Mouse (Mus musculus): Measurements from ENCODE around the gene Cmya5. TPM values are rescaled to one million over a fixed set of nuclear protein-coding genes. Genes with fewer than 3 reads are reported as not detected.

Gene Cmya5
- polyA plus RNA-seq, 1 experiment from 2014 or later, result 0.14 TPM

GRCm38 (mm10) chr13:93002456-93002855, 142.1 kb downstream of the Cmya5 start:
- H3K9me3 ChIP-seq (ENCODE audit: control insufficient read depth, low read length), result no peaks in the 10 kb centered on the region
- ATAC-seq (ENCODE audit: low FRiP score) (no peak), DNase-seq (ENCODE audit: low spot score) (no peak)
- no peak overlapping the region for H3K4me2 ChIP-seq (replicated peaks; ENCODE audit: low read depth, low read length)
- no peaks in the 10 kb centered on the region for H3K36me3 ChIP-seq (ENCODE audit: control insufficient read depth, insufficient read depth, low read length)
- no peak overlapping the region for H3K9ac ChIP-seq (ENCODE audit: low read depth, low read length)
- H3K4me3 ChIP-seq (ENCODE audit: low read depth, low read length), result no peak overlapping the region
- H3K27me3 ChIP-seq (ENCODE audit: control insufficient read depth, insufficient read depth, low read length), result no peaks in the 10 kb centered on the region
- H3K4me1 ChIP-seq (replicated peaks; ENCODE audit: control insufficient read depth, insufficient read depth, low read length), result no peaks in the 10 kb centered on the region
- no peak overlapping the region for H3K27ac ChIP-seq (ENCODE audit: low read depth, low read length)
- 59% methylated on average over 2 of the region's 2 CpGs for WGBS

GRCm38 (mm10) chr13:93000640-93001351, 143.7 kb downstream of the Cmya5 start:
- no peak overlapping the region for H3K4me2 ChIP-seq (replicated peaks; ENCODE audit: low read depth, low read length)
- no peaks in the 10 kb centered on the region for H3K4me1 ChIP-seq (replicated peaks; ENCODE audit: control insufficient read depth, insufficient read depth, low read length)
- H3K9me3 ChIP-seq (ENCODE audit: control insufficient read depth, low read length), result no peaks in the 10 kb centered on the region
- ATAC-seq (ENCODE audit: low FRiP score) (no peak), DNase-seq (ENCODE audit: low spot score) (no peak)
- H3K9ac ChIP-seq (ENCODE audit: low read depth, low read length), result no peak overlapping the region
- H3K36me3 ChIP-seq (ENCODE audit: control insufficient read depth, insufficient read depth, low read length), result no peaks in the 10 kb centered on the region
- H3K27me3 ChIP-seq (ENCODE audit: control insufficient read depth, insufficient read depth, low read length), result no peaks in the 10 kb centered on the region
- H3K4me3 ChIP-seq (ENCODE audit: low read depth, low read length), result no peak overlapping the region
- WGBS, result 79% methylated on average over 12 of the region's 12 CpGs
- H3K27ac ChIP-seq (ENCODE audit: low read depth, low read length), result no peak overlapping the region

- Histone ChIP-seq H3K4me1 (replicated peaks; ENCODE audit: control insufficient read depth, insufficient read depth, low read length) (no peaks in the 10 kb centered on the region), H3K9ac (ENCODE audit: low read depth, low read length) (no peak overlapping the region), H3K27ac (ENCODE audit: low read depth, low read length) (no peak overlapping the region), H3K4me2 (replicated peaks; ENCODE audit: low read depth, low read length) (no peak overlapping the region), H3K27me3 (ENCODE audit: control insufficient read depth, insufficient read depth, low read length) (no peaks in the 10 kb centered on the region), H3K4me3 (ENCODE audit: low read depth, low read length) (no peak overlapping the region), H3K9me3 (ENCODE audit: control insufficient read depth, low read length) (no peaks in the 10 kb centered on the region), H3K36me3 (ENCODE audit: control insufficient read depth, insufficient read depth, low read length) (no peaks in the 10 kb centered on the region)
- no peak for DNase-seq (ENCODE audit: low spot score)
- WGBS, result 86% methylated on average over 9 of the region's 9 CpGs
- no peak for ATAC-seq (ENCODE audit: low FRiP score)
Measured at GRCm38 (mm10) chr13:92999860-93000259, 144.7 kb downstream of the Cmya5 start.

- ATAC-seq (ENCODE audit: low FRiP score) (no peak), DNase-seq (ENCODE audit: low spot score) (no peak)
- no peak overlapping the region for H3K4me2 ChIP-seq (replicated peaks; ENCODE audit: low read depth, low read length)
- H3K4me3 ChIP-seq (ENCODE audit: low read depth, low read length), result no peak overlapping the region
- no peaks in the 10 kb centered on the region for H3K27me3 ChIP-seq (ENCODE audit: control insufficient read depth, insufficient read depth, low read length)
- no peak overlapping the region for H3K9ac ChIP-seq (ENCODE audit: low read depth, low read length)
- H3K4me1 ChIP-seq (replicated peaks; ENCODE audit: control insufficient read depth, insufficient read depth, low read length), result no peaks in the 10 kb centered on the region
- H3K9me3 ChIP-seq (ENCODE audit: control insufficient read depth, low read length), result no peaks in the 10 kb centered on the region
- H3K27ac ChIP-seq (ENCODE audit: low read depth, low read length), result no peak overlapping the region
- no peaks in the 10 kb centered on the region for H3K36me3 ChIP-seq (ENCODE audit: control insufficient read depth, insufficient read depth, low read length)
Measured at GRCm38 (mm10) chr13:92994743-92995142, 149.8 kb downstream of the Cmya5 start.

- WGBS, result 75% methylated on average over 5 of the region's 5 CpGs
- ATAC-seq (ENCODE audit: low FRiP score) (no peak), DNase-seq (ENCODE audit: low spot score) (no peak)
- Histone ChIP-seq H3K4me1 (replicated peaks; ENCODE audit: control insufficient read depth, insufficient read depth, low read length) (no peaks in the 10 kb centered on the region), H3K4me3 (ENCODE audit: low read depth, low read length) (no peak overlapping the region), H3K4me2 (replicated peaks; ENCODE audit: low read depth, low read length) (no peak overlapping the region), H3K9me3 (ENCODE audit: control insufficient read depth, low read length) (no peaks in the 10 kb centered on the region), H3K27ac (ENCODE audit: low read depth, low read length) (no peak overlapping the region), H3K36me3 (ENCODE audit: control insufficient read depth, insufficient read depth, low read length) (no peaks in the 10 kb centered on the region), H3K27me3 (ENCODE audit: control insufficient read depth, insufficient read depth, low read length) (no peaks in the 10 kb centered on the region), H3K9ac (ENCODE audit: low read depth, low read length) (no peak overlapping the region)
Measured at GRCm38 (mm10) chr13:92992823-92993222, 151.7 kb downstream of the Cmya5 start.

Other genes with a start within 250 kb of the Cmya5 start
- gene Tent2, start 47.7 kb upstream of the Cmya5 start, polyA plus RNA-seq (2014; fragmentation: Nextera tagmentation; extraction: Ambion mirVana), result 80.3 and 81.0 TPM in 2 replicates
- 13.7 and 17.7 TPM in 2 replicates for gene Homer1, start 154.9 kb upstream of the Cmya5 start, polyA plus RNA-seq (2014; fragmentation: Nextera tagmentation; extraction: Ambion mirVana)

Measured in hindbrain, embryonic 11.5 days (tissue).